In the genomic region with DNA sequence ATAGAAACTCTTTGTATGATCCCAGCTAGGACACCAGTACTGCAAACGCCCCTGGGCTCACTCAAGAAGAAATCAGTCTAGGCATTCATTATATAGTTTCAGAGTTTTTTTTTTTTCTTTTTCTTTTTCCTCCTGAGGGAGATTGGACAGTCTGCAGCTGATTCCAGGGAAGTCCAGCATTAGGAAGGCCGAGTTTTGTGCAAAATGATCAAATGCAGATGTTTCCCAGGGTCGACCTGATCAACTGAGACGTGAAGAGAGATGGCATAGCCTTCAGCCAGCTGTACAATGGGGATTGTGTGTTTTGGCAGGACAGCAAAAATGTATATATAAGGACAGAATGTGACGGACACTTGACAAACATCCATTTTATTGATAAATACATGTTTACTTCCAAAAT, we compare ENCODE assay signal across 24 mouse cellular contexts.
DNase-seq lines count a peak whose midpoint lies in the region; ATAC-seq lines count a peak whose summit lies in the region.
"Had no signal": no experiment of that assay in that cellular context is flagged by ENCODE, and none has a peak within 500 bp of the region (broad histone marks: within the 10 kb centered on the region; RNA-seq: fewer than 3 reads in every experiment).

No protein-coding gene starts in this region.

- H3K4me3 ChIP-seq in embryonic facial prominence, embryonic 10.5 days, result no peak overlapping the region
- H3K4me3 ChIP-seq in embryonic facial prominence, embryonic 13.5 days, result no peak overlapping the region
- H3K4me3 ChIP-seq: forebrain, embryonic 10.5 days; forebrain, embryonic 13.5 days; heart, adult 2 months; heart, embryonic 10.5 days; heart, embryonic 13.5 days; hindbrain, embryonic 12.5 days; hindbrain, embryonic 15.5 days had no signal

- DNase-seq in embryo, embryonic 10 days (ENCODE audit: low spot score), result peak; percentile 65
- DNase-seq in embryo, embryonic 9.5 days (ENCODE audit: extremely low spot score), result no peak
- DNase-seq in embryonic facial prominence, embryonic 10.5 days (ENCODE audit: low spot score), result peak; percentile 54
- DNase-seq in kidney, postnatal 10 days, result no peak
- no peak for DNase-seq in ovary, postnatal 10 days (ENCODE audit: low spot score)
- DNase-seq: adrenal gland, adult 8-10 months; adrenal gland, postnatal 25 days; cerebellum, adult 11-12 months; cerebellum, adult 9-10 months; cerebellum, postnatal 14 days; gastrocnemius, postnatal 10 days; gastrocnemius, postnatal 36 days; heart, adult 2 months; heart, postnatal 14 days had no signal

- H3K4me1 ChIP-seq in embryonic facial prominence, embryonic 10.5 days, result peaks cover 55% of the 10 kb centered on the region
- H3K4me1 ChIP-seq in embryonic facial prominence, embryonic 13.5 days, result peaks cover 34% of the 10 kb centered on the region

- peaks cover 91% of the 10 kb centered on the region for H3K27me3 ChIP-seq in embryonic facial prominence, embryonic 10.5 days (replicated peaks; ENCODE audit: low read depth, poor library complexity, severe bottlenecking)
- peaks cover 25% of the 10 kb centered on the region for H3K27me3 ChIP-seq in embryonic facial prominence, embryonic 13.5 days

- H3K36me3 ChIP-seq in embryonic facial prominence, embryonic 10.5 days (replicated peaks), result no peaks in the 10 kb centered on the region
- no peaks in the 10 kb centered on the region for H3K36me3 ChIP-seq in embryonic facial prominence, embryonic 13.5 days
- H3K36me3 ChIP-seq: forebrain, embryonic 10.5 days; heart, embryonic 10.5 days; heart, embryonic 13.5 days; hindbrain, embryonic 12.5 days; hindbrain, embryonic 15.5 days had no signal

- no peaks in the 10 kb centered on the region for H3K9me3 ChIP-seq in embryonic facial prominence, embryonic 10.5 days
- no peaks in the 10 kb centered on the region for H3K9me3 ChIP-seq in embryonic facial prominence, embryonic 13.5 days
- H3K9me3 ChIP-seq: forebrain, embryonic 10.5 days; forebrain, embryonic 13.5 days; heart, embryonic 10.5 days; heart, embryonic 13.5 days; hindbrain, embryonic 12.5 days; hindbrain, embryonic 15.5 days had no signal

- 25% methylated on average over 5 of the region's 5 CpGs for WGBS in embryonic facial prominence, embryonic 10.5 days
- WGBS in embryonic facial prominence, embryonic 13.5 days, result 22% methylated on average over 5 of the region's 5 CpGs

- no peak for ATAC-seq in embryonic facial prominence, embryonic 13.5 days (ENCODE audit: insufficient number of reproducible peaks, insufficient read depth, low FRiP score, low TSS enrichment, low read depth)
- ATAC-seq: activated CD4-positive, CD25-positive, alpha-beta regulatory T cell, adult 4 months; forebrain, embryonic 13.5 days; forebrain, embryonic 16.5 days; intestine, postnatal 0 days had no signal

- H3K27ac ChIP-seq in embryonic facial prominence, embryonic 10.5 days (replicated peaks), result peak overlapping the region; percentile 59
- peak overlapping the region; percentile 30; the same call in 1 of the 2 replicates for H3K27ac ChIP-seq in embryonic facial prominence, embryonic 13.5 days
- H3K27ac ChIP-seq: forebrain, embryonic 10.5 days; forebrain, embryonic 13.5 days; heart, adult 2 months; heart, embryonic 10.5 days; heart, embryonic 13.5 days; hindbrain, embryonic 12.5 days; hindbrain, embryonic 15.5 days had no signal

- H3K4me2 ChIP-seq in embryonic facial prominence, embryonic 13.5 days, result peak overlapping the region; percentile 36
- H3K4me2 ChIP-seq: forebrain, embryonic 13.5 days; heart, embryonic 13.5 days; hindbrain, embryonic 12.5 days; hindbrain, embryonic 15.5 days had no signal

- H3K9ac ChIP-seq in embryonic facial prominence, embryonic 13.5 days, result no peak overlapping the region
- H3K9ac ChIP-seq: forebrain, embryonic 13.5 days; heart, embryonic 13.5 days; hindbrain, embryonic 12.5 days; hindbrain, embryonic 15.5 days had no signal

Comparison
In these comparisons a context has a peak if more than half of its experiments do, and no peak if none do; other contexts are left out.
1. DNase-seq: peak in embryo, embryonic 10 days (single experiment) and embryonic facial prominence, embryonic 10.5 days (single experiment); none in embryo, embryonic 9.5 days (single experiment), kidney, postnatal 10 days (single experiment) and ovary, postnatal 10 days (single experiment).